Mouse (Mus musculus) liver, embryonic 11.5 days (tissue): Measurements from ENCODE around the gene Dapk2. TPM values are rescaled to one million over a fixed set of nuclear protein-coding genes. Genes with fewer than 3 reads are reported as not detected.
A peak's percentile ranks its signal among the peaks of the same experiment; 100 is the strongest.

ENCODE experiments used
- ATAC-seq: fragments of 200-750 bp; cut with Nextera tagmentation; replicated peaks from 2 replicates; pipeline ENCODE4 v1.8.0; 2017; ENCODE audit warnings: moderate number of reproducible peaks, mild to moderate bottlenecking, moderate TSS enrichment, moderate library complexity; ENCODE audit not compliant: low FRiP score
- DNase-seq: peaks from one replicate; pipeline ENCODE4 v3.0.0-alpha.2; 2017; ENCODE audit warnings: low spot score
- H3K27ac ChIP-seq: fragments of 300-500 bp; sonication (generic); 2 replicates; pipeline ENCODE4 v1.5.1; 2014; ENCODE audit warnings: mild to moderate bottlenecking, low read depth, low read length, control low read depth
- H3K27me3 ChIP-seq: fragments of 300-500 bp; sonication (generic); replicated peaks from 2 replicates; pipeline ENCODE4 v1.6.1; 2014; ENCODE audit warnings: low read length, mixed read lengths; ENCODE audit not compliant: control insufficient read depth, insufficient read depth
- H3K36me3 ChIP-seq: fragments of 300-500 bp; sonication (generic); 2 replicates; pipeline ENCODE4 v1.6.1; 2014; ENCODE audit warnings: mild to moderate bottlenecking, low read length, moderate library complexity, mixed read lengths; ENCODE audit not compliant: control insufficient read depth, insufficient read depth
- H3K4me1 ChIP-seq: fragments of 300-500 bp; sonication (generic); replicated peaks from 2 replicates; pipeline ENCODE4 v1.6.1; 2014; ENCODE audit warnings: low read length, mixed read lengths; ENCODE audit not compliant: control insufficient read depth, insufficient read depth
- H3K4me2 ChIP-seq: fragments of 300-500 bp; sonication (generic); 2 replicates; pipeline ENCODE4 v1.6.1; 2014; ENCODE audit warnings: mild to moderate bottlenecking, control low read depth, moderate library complexity
- H3K4me3 ChIP-seq: fragments of 300-500 bp; sonication (generic); 2 replicates; pipeline ENCODE4 v1.5.1; 2014; ENCODE audit warnings: low read depth, low read length, control low read depth
- H3K9ac ChIP-seq: fragments of 300-500 bp; sonication (generic); 2 replicates; pipeline ENCODE4 v1.6.1; 2014; ENCODE audit warnings: low read depth, low read length, control low read depth
- H3K9me3 ChIP-seq: fragments of 300-500 bp; sonication (generic); 2 replicates; pipeline ENCODE4 v1.6.1; 2016; ENCODE audit warnings: low read length, inconsistent platforms, mixed read lengths; ENCODE audit not compliant: control insufficient read depth
- WGBS: fragments of 180-500 bp; shearing (Covaris S2); extraction: QIAGEN DNeasy Blood & Tissue Kit; methylation state at CpG from one replicate; pipeline ENCODE4 v1.1.7; 2014; 5-methylcytosine and 5-hydroxymethylcytosine counted together
- polyA plus RNA-seq: library from polyadenylated mRNA; unstranded; fragments of >200 nt; fragmentation: Nextera tagmentation; extraction: Ambion mirVana; gene quantifications from 2 replicates; pipeline ENCODE4 v1.2.1, GENCODE M21; 2014

Dapk2 gene
- polyA plus RNA-seq = 5.9 and 6.1 TPM in 2 replicates

DNA sequence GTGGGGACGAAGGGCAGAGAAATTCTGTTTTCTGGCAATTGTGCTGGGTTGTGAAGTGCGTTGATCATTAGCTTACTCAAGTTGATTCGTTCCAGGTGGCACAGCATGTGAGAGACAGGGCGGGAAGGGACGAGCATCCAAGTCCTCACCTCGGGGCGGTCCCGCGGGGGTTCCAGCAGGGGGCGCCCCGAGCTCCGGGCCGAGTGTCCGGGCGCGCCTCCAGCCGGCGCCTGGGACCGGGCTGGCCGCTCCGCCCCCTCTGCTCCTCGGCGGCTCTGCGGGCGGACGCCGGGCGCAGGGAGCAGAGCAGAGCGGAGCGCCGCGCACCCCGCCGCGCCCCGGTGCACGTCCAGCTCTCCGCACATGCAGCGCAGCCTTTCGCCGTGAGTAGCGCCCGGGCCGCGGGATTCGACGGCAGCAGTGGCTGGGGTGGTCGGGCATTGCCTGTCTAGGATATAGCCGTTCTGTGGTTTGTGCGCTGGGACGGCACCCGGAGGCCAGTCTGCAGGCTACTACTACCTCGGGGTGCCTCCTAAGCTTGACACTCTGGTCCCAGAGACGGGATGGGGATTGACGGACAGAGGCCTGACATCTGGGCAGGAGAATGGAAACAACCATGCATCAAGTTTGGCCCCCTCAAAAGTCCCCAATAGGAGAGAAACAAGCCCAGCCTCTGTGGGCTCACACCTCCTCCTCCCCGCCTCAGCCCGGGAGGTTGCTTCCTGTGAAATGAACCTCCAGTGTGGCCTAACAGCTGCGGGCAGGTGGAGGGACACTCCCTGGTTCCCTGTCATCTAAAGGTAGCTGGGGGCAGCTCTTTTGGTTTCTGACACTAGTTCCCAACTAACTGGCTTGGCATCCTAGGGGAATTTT lies at the start of gene Dapk2:
Dapk2 (plus strand) TSS at position 266 of the 873 bp plus-strand sequence.
- WGBS = 1% methylated on average over 58 of the region's 58 CpGs
- H3K4me3 ChIP-seq = peak within 1 kb of the TSS; percentile 58

GRCm38 (mm10) chr9:66109574-66109973 lies 48.4 kb upstream of the Dapk2 start:
- peaks cover 14% of the 10 kb centered on the region for H3K36me3 ChIP-seq
- peaks cover 3% of the 10 kb centered on the region; the same call in 1 of the 2 replicates for H3K4me1 ChIP-seq
- H3K27me3 ChIP-seq = no peaks in the 10 kb centered on the region
- H3K4me2 ChIP-seq = no peak overlapping the region
- H3K27ac ChIP-seq = no peak overlapping the region
- no peak overlapping the region for H3K4me3 ChIP-seq
- no peak overlapping the region for H3K9ac ChIP-seq
- ATAC-seq (no peak), DNase-seq (no peak)
- no peaks in the 10 kb centered on the region for H3K9me3 ChIP-seq
- WGBS = 100% methylated on average over 1 of the region's 1 CpGs

More for the DNA sequence above, at the start of gene Dapk2:
- no peaks in the 10 kb centered on the region for H3K9me3 ChIP-seq
- ATAC-seq = peak; percentile 91
- H3K36me3 ChIP-seq = no peaks in the 10 kb centered on the region
- DNase-seq = peak; percentile 82
- H3K4me2 ChIP-seq = peak within 1 kb of the TSS; percentile 76
- peak within 1 kb of the TSS; percentile 61 for H3K9ac ChIP-seq
- peaks cover 3% of the 10 kb centered on the region; the same call in 1 of the 2 replicates for H3K4me1 ChIP-seq
- H3K27ac ChIP-seq = no peak within 1 kb of the TSS
- no peaks in the 10 kb centered on the region; the same call in 1 of the 2 replicates for H3K27me3 ChIP-seq

- no peak for DNase-seq
- WGBS = 70% methylated on average over 8 of the region's 8 CpGs
- H3K36me3 ChIP-seq = peaks cover 14% of the 10 kb centered on the region
Observed at GRCm38 (mm10) chr9:66110126-66110525, 47.9 kb upstream of the Dapk2 start.

DNA sequence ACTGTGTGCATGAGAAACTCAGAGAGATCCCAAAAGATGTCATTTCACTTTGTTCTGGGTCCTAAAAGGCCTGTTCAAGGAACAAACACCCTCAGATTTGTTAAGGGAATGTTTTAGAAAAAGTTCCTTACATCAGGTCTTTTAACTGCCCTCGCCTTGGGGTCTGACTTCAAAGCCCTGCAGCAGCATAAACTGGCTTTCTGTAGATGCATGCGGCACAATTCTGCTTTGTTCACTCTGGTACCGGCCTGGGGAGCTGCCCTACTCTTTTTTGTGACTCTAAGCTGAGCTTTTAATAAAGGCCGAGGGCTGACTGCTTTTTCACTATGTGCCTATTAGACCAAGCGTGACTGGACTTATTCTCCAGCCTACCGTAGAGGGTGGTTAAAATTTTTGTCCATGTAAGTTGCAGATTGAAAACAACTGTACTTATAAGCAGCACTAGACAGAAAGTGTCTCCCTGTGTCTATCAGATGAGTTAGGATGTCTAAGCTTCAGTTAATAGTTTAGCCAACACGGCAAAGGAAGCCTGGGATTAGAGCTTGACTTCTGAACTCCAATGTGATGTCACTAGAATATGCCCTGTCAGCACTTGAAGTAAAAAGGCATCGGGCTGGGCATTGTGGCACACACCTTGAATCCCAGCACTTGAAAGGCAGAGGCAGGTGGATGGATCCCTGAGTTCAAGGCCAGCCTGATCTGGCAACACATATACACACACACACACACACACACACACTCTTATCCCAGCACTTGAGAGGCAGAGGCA lies 47.2 kb upstream of the Dapk2 start:
- Histone ChIP-seq H3K36me3 (peaks cover 10% of the 10 kb centered on the region; the same call in 1 of the 2 replicates), H3K4me1 (peaks cover 3% of the 10 kb centered on the region; the same call in 1 of the 2 replicates), H3K27me3 (no peaks in the 10 kb centered on the region), H3K4me2 (no peak overlapping the region), H3K4me3 (no peak overlapping the region), H3K9ac (no peak overlapping the region), H3K9me3 (no peaks in the 10 kb centered on the region), H3K27ac (no peak overlapping the region)
- ATAC-seq (no peak), DNase-seq (no peak)
- 87% methylated on average over 8 of the region's 8 CpGs for WGBS

More at GRCm38 (mm10) chr9:66110126-66110525, 47.9 kb upstream of the Dapk2 start:
- H3K27me3 ChIP-seq = no peaks in the 10 kb centered on the region
- H3K4me1 ChIP-seq = peaks cover 3% of the 10 kb centered on the region; the same call in 1 of the 2 replicates
- H3K9ac ChIP-seq = no peak overlapping the region
- no peak overlapping the region for H3K4me2 ChIP-seq
- H3K4me3 ChIP-seq = no peak overlapping the region
- no peak overlapping the region for H3K27ac ChIP-seq
- no peaks in the 10 kb centered on the region for H3K9me3 ChIP-seq
- ATAC-seq = no peak

GRCm38 (mm10) chr9:66114341-66114740 lies 43.7 kb upstream of the Dapk2 start:
- no peak overlapping the region for H3K9ac ChIP-seq
- DNase-seq (no peak), ATAC-seq (no peak)
- H3K4me1 ChIP-seq = peaks cover 8% of the 10 kb centered on the region; the same call in 1 of the 2 replicates
- no peaks in the 10 kb centered on the region for H3K9me3 ChIP-seq
- H3K4me3 ChIP-seq = no peak overlapping the region
- H3K36me3 ChIP-seq = peaks cover 7% of the 10 kb centered on the region; the same call in 1 of the 2 replicates
- no peak overlapping the region for H3K27ac ChIP-seq
- WGBS = 57% methylated on average over 3 of the region's 3 CpGs
- H3K27me3 ChIP-seq = no peaks in the 10 kb centered on the region
- no peak overlapping the region for H3K4me2 ChIP-seq

- H3K36me3 ChIP-seq = peaks cover 4% of the 10 kb centered on the region; the same call in 1 of the 2 replicates
- ATAC-seq (no peak), DNase-seq (no peak)
- WGBS = 76% methylated on average over 8 of the region's 8 CpGs
- H3K9ac ChIP-seq = no peak overlapping the region
- peaks cover 13% of the 10 kb centered on the region for H3K4me1 ChIP-seq
- no peak overlapping the region for H3K27ac ChIP-seq
- H3K4me2 ChIP-seq = no peak overlapping the region
- no peaks in the 10 kb centered on the region for H3K27me3 ChIP-seq
- no peak overlapping the region for H3K4me3 ChIP-seq
- no peaks in the 10 kb centered on the region for H3K9me3 ChIP-seq
Observed at GRCm38 (mm10) chr9:66116890-66117289, 41.1 kb upstream of the Dapk2 start.

GRCm38 (mm10) chr9:66119498-66119897 lies 38.5 kb upstream of the Dapk2 start:
- 80% methylated on average over 2 of the region's 2 CpGs for WGBS
- Histone ChIP-seq H3K9ac (no peak overlapping the region), H3K36me3 (peaks cover 3% of the 10 kb centered on the region; the same call in 1 of the 2 replicates), H3K4me2 (peak overlapping the region; percentile 36; the same call in 1 of the 2 replicates), H3K27me3 (no peaks in the 10 kb centered on the region), H3K4me1 (peaks cover 30% of the 10 kb centered on the region), H3K27ac (peak overlapping the region; percentile 54; the same call in 1 of the 2 replicates), H3K4me3 (no peak overlapping the region), H3K9me3 (no peaks in the 10 kb centered on the region)
- DNase-seq = no peak
- ATAC-seq = no peak

DNA sequence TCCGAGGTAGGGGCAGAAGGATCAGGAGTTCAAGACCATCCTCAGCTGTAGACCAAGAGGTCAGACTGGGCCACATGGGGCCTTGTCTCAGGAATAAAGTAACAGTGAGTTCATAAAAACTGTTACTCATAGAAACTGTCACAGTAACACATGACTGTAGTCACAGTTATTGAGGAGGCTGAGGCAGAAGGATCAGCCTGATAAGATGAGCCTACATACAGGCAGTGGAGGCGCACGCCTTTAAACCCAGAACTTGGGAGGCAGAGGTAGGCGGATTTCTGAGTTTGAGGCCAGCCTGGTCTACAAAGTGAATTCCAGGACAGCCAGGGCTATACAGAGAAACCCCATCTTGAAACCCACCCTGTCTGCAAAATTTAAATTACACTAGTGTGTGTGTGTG lies 37.9 kb upstream of the Dapk2 start:
- no peak overlapping the region for H3K4me3 ChIP-seq
- H3K36me3 ChIP-seq = no peaks in the 10 kb centered on the region; the same call in 1 of the 2 replicates
- DNase-seq (no peak), ATAC-seq (peak; percentile 52)
- H3K27ac ChIP-seq = peak overlapping the region; percentile 54; the same call in 1 of the 2 replicates
- H3K4me1 ChIP-seq = peaks cover 32% of the 10 kb centered on the region
- no peak overlapping the region; the same call in 1 of the 2 replicates for H3K9ac ChIP-seq
- WGBS = 61% methylated on average over 4 of the region's 4 CpGs
- no peaks in the 10 kb centered on the region for H3K9me3 ChIP-seq
- no peaks in the 10 kb centered on the region for H3K27me3 ChIP-seq
- peak overlapping the region; percentile 36; the same call in 1 of the 2 replicates for H3K4me2 ChIP-seq
